16 mouse cellular contexts compared by ENCODE assay signal in genomic region chr9:97827689-97828088, GRCm38 (mm10).
DNase-seq lines count a peak whose midpoint lies in the region; ATAC-seq and TF ChIP-seq lines count a peak whose summit lies in the region.
"Had no signal": no experiment of that assay in that cellular context is flagged by ENCODE, and none has a peak within 500 bp of the region (broad histone marks: within the 10 kb centered on the region; RNA-seq: fewer than 3 reads in every experiment).

No protein-coding gene starts in this region.

- no peaks in the 10 kb centered on the region for H3K27me3 ChIP-seq in forebrain, embryonic 16.5 days (replicated peaks; ENCODE audit: control insufficient read depth, insufficient read depth, low read length)
- H3K27me3 ChIP-seq in neural tube, embryonic 14.5 days (ENCODE audit: control insufficient read depth, insufficient read depth, low read length), result no peaks in the 10 kb centered on the region
- H3K27me3 ChIP-seq: intestine, embryonic 15.5 days; liver, embryonic 12.5 days; stomach, embryonic 15.5 days had no signal

- no peak for TF ChIP-seq CTCF in brain, embryonic 14.5 days (IDR thresholded peaks at IDR 0.05; ENCODE audit: borderline replicate concordance, extremely low read depth, insufficient read depth, insufficient read length)

- 50% methylated on average over 10 of the region's 10 CpGs for WGBS in forebrain, embryonic 16.5 days
- WGBS in neural tube, embryonic 14.5 days, result 55% methylated on average over 10 of the region's 10 CpGs

- H3K4me3 ChIP-seq in forebrain, embryonic 16.5 days (replicated peaks; ENCODE audit: low read length), result no peak overlapping the region
- no peak overlapping the region for H3K4me3 ChIP-seq in neural tube, embryonic 14.5 days (ENCODE audit: low read depth, low read length)
- H3K4me3 ChIP-seq: intestine, embryonic 15.5 days; liver, embryonic 12.5 days; stomach, embryonic 15.5 days had no signal

- H3K9ac ChIP-seq in forebrain, embryonic 16.5 days (replicated peaks; ENCODE audit: low read depth, low read length), result no peak overlapping the region
- no peak overlapping the region for H3K9ac ChIP-seq in neural tube, embryonic 14.5 days (replicated peaks; ENCODE audit: low read depth, low read length)
- H3K9ac ChIP-seq: intestine, embryonic 15.5 days; liver, embryonic 12.5 days; stomach, embryonic 15.5 days had no signal

- intact Hi-C loops in left cerebral cortex, postnatal 14 days (cut with DNase I), result no loop called here
- intact Hi-C loops in left cerebral cortex, postnatal 25 days (cut with DNase I), result no loop called here

- H3K4me2 ChIP-seq in forebrain, embryonic 16.5 days (ENCODE audit: low read length), result no peak overlapping the region
- no peak overlapping the region for H3K4me2 ChIP-seq in neural tube, embryonic 14.5 days (ENCODE audit: low read depth, low read length)
- H3K4me2 ChIP-seq: heart, embryonic 11.5 days; intestine, embryonic 15.5 days; liver, embryonic 12.5 days; stomach, embryonic 15.5 days had no signal

- peaks cover 14% of the 10 kb centered on the region for H3K4me1 ChIP-seq in forebrain, embryonic 16.5 days (replicated peaks; ENCODE audit: control insufficient read depth, insufficient read depth, low read length)
- H3K4me1 ChIP-seq in neural tube, embryonic 14.5 days (ENCODE audit: control insufficient read depth, insufficient read depth, low read length), result peaks cover 3% of the 10 kb centered on the region; the same call in 1 of the 2 replicates
- H3K4me1 ChIP-seq: intestine, embryonic 15.5 days; stomach, embryonic 15.5 days had no signal

- no peak overlapping the region for H3K27ac ChIP-seq in forebrain, embryonic 16.5 days (ENCODE audit: low read length)
- no peak overlapping the region for H3K27ac ChIP-seq in neural tube, embryonic 14.5 days (ENCODE audit: low read depth, low read length)
- H3K27ac ChIP-seq: intestine, embryonic 15.5 days; kidney, postnatal 0 days; liver, embryonic 12.5 days; stomach, embryonic 15.5 days had no signal

- peak; percentile 10 to 45 for DNase-seq in left cerebral cortex, postnatal 14 days (ENCODE audit: low spot score in 2 of 2)
- no peak for DNase-seq in left cerebral cortex, postnatal 25 days (ENCODE audit: low spot score in 2 of 2)
- DNase-seq in brain, embryonic 14.5 days (ENCODE audit: low read depth), result peak; percentile 72
- no peak for DNase-seq in adrenal gland, postnatal 10 days
- DNase-seq in cerebellum, adult 18-20 months, result no peak
- DNase-seq: adrenal gland, postnatal 25 days; gastrocnemius, postnatal 10 days; spleen, adult 18-20 months had no signal

- peak; percentile 44; the same call in 1 of the 2 replicates for ATAC-seq in forebrain, embryonic 16.5 days
- ATAC-seq in neural tube, embryonic 14.5 days (ENCODE audit: low read depth), result peak; percentile 71; the same call in 1 of the 2 replicates
- ATAC-seq: CD4-positive, CD25-positive, alpha-beta regulatory T cell, adult 4 months; intestine, embryonic 15.5 days; liver, embryonic 12.5 days had no signal

- no peaks in the 10 kb centered on the region for H3K9me3 ChIP-seq in forebrain, embryonic 16.5 days (ENCODE audit: control insufficient read depth, low read length)
- H3K9me3 ChIP-seq in neural tube, embryonic 14.5 days (ENCODE audit: control insufficient read depth, low read length), result no peaks in the 10 kb centered on the region
- H3K9me3 ChIP-seq: intestine, embryonic 15.5 days; liver, embryonic 12.5 days; stomach, embryonic 15.5 days had no signal

- H3K36me3 ChIP-seq in forebrain, embryonic 16.5 days (ENCODE audit: control insufficient read depth, insufficient read depth), result no peaks in the 10 kb centered on the region
- no peaks in the 10 kb centered on the region for H3K36me3 ChIP-seq in neural tube, embryonic 14.5 days (ENCODE audit: control insufficient read depth, insufficient read depth, low read length)
- H3K36me3 ChIP-seq: intestine, embryonic 15.5 days; liver, embryonic 12.5 days; stomach, embryonic 15.5 days had no signal

- TF ChIP-seq POLR2A in brain, embryonic 14.5 days (IDR thresholded peaks at IDR 0.05; ENCODE audit: borderline replicate concordance, extremely low read depth, insufficient read depth, insufficient read length, poor library complexity, severe bottlenecking), result no peak

Comparison
In these comparisons a context has a peak if more than half of its experiments do, and no peak if none do; other contexts are left out.
1. DNase-seq: peak in left cerebral cortex, postnatal 14 days (2 of 2) and brain, embryonic 14.5 days (single experiment); none in left cerebral cortex, postnatal 25 days (0 of 2), adrenal gland, postnatal 10 days (single experiment) and cerebellum, adult 18-20 months (0 of 2).